Mouse (Mus musculus): ENCODE data around the gene Btbd8.

GRCm38 (mm10) chr5:107510503-107510902 lies 72.7 kb downstream of the Btbd8 start:
- no peak for TF ChIP-seq CTCF (IDR thresholded peaks at IDR 0.05; ENCODE audit: low read depth)
- no peak for TF ChIP-seq EP300 (IDR thresholded peaks at IDR 0.05; ENCODE audit: low read depth)

Measured in heart, postnatal 0 days (tissue).